Mouse (Mus musculus): ENCODE measurements around the gene Hnrnpul1. TPM values are rescaled to one million over a fixed set of nuclear protein-coding genes. Genes with fewer than 3 reads are reported as not detected.

Hnrnpul1 gene
- polyA plus RNA-seq, 1 experiment from 2014 or later = 52.9 TPM

DNA sequence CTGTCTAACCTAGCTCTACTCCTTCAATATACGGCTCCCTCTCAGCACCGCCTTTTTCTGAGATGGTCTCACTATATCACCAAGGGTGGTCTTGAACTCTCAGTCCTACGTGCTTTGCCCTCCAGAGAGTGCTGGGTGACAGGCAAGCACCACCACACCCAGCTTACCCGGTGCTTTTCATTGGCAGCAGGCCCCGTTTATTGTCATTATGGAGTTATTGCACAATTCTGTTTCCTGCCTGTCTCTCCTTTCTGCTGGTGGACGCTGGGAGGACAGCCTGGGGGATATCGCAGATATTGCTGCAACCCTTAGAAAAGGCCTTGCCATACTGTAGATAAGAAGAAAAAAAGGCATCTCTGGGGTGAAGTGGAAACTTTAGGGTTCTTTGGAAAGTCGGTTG is 36.1 kb upstream of the Hnrnpul1 start:
- WGBS = 81% methylated on average over 8 of the region's 8 CpGs
- Histone ChIP-seq H3K4me3 (ENCODE audit: low read depth, low read length) (no peak overlapping the region), H3K4me2 (ENCODE audit: low read depth, low read length) (no peak overlapping the region), H3K9me3 (ENCODE audit: control insufficient read depth, low read length) (no peaks in the 10 kb centered on the region), H3K36me3 (ENCODE audit: control insufficient read depth, insufficient read depth, low read length) (no peaks in the 10 kb centered on the region), H3K4me1 (ENCODE audit: control insufficient read depth, insufficient read depth, low read length) (0 out of 2 replicates have a peak, but pooled peaks cover 5% of the 10 kb centered on the region), H3K27ac (ENCODE audit: low read depth, low read length) (no peak overlapping the region), H3K27me3 (ENCODE audit: control insufficient read depth, insufficient read depth, low read length) (no peaks in the 10 kb centered on the region), H3K9ac (replicated peaks; ENCODE audit: low read depth, low read length) (no peak overlapping the region)
- no peak for ATAC-seq (ENCODE audit: low read depth)

DNA sequence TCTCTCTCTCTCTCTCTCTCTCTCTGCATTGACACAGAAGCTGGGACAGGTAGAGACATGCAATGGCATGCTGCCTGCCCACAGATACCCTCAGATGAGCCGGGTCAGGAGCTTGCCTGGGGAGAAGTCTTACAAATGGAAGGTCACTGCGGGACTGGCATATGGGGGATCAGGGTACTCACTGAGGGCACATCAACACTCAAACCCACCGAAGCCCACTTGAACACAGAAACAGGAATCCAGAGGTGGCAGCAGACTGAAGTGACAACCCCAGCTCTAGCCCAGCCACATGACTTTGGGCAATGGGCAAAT is 34.5 kb upstream of the Hnrnpul1 start:
- 0 out of 2 replicates have a peak, but pooled peaks cover 5% of the 10 kb centered on the region for H3K4me1 ChIP-seq (ENCODE audit: control insufficient read depth, insufficient read depth, low read length)
- 32% methylated on average over 3 of the region's 3 CpGs for WGBS
- no peak overlapping the region; the same call in 1 of the 2 replicates for H3K9ac ChIP-seq (replicated peaks; ENCODE audit: low read depth, low read length)
- H3K27me3 ChIP-seq (ENCODE audit: control insufficient read depth, insufficient read depth, low read length) = no peaks in the 10 kb centered on the region
- H3K9me3 ChIP-seq (ENCODE audit: control insufficient read depth, low read length) = no peaks in the 10 kb centered on the region
- H3K36me3 ChIP-seq (ENCODE audit: control insufficient read depth, insufficient read depth, low read length) = no peaks in the 10 kb centered on the region
- peak overlapping the region; percentile 58; the same call in 1 of the 2 replicates for H3K4me2 ChIP-seq (ENCODE audit: low read depth, low read length)
- no peak for ATAC-seq (ENCODE audit: low read depth)
- H3K27ac ChIP-seq (ENCODE audit: low read depth, low read length) = no peak overlapping the region
- H3K4me3 ChIP-seq (ENCODE audit: low read depth, low read length) = no peak overlapping the region

DNA sequence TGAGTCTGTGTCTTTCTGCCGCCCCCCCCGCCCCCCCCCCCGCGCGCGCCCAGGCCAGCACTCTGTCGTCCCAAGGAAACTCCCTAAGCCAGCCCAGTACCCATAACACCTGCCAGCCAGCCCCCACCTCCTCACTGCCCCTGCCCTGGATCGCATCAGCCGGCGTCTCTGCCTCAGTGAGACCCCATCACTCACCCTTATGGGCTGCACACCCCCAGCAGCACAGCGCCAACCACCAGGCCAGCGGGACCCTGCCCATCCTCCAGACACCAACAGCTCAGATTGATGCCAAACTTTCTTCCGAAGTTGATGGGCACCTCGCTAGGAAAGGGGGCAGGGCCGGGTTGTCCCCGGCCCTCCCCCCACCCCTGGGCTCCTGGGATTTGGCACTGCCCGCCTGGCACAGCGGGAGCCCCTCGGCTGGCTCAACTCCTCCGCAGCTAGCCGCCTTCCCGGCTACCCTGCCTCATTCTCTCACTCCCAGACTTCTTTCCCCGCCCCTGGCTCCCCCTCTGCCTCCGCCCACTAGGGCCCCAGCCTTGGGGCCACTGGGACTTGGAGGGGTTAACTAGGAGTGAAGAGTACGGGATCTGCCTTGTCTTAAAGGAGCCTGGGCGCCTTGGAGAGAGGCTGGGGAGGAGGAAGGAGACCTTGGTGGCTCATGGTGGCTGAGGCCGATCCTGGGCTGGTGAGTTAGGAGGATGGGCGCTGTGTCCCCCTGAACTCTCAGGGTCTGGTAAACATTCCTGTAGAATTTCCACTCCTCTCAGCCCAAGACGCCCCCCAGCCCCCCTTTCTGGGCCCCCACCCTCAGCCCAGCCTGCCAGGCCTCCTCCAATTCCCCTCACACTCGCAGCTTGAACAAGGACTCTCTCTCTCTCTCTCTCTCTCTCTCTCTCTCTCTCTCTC is 33.9 kb upstream of the Hnrnpul1 start, which contains the start of gene Axl:
Gene Axl, minus strand, starts transcription at position 486 of the 909 bp plus-strand sequence.
- Histone ChIP-seq H3K4me2 (ENCODE audit: low read depth, low read length) (peak within 1 kb of the TSS; percentile 58), H3K27me3 (ENCODE audit: control insufficient read depth, insufficient read depth, low read length) (no peaks in the 10 kb centered on the region), H3K27ac (ENCODE audit: low read depth, low read length) (no peak within 1 kb of the TSS), H3K9me3 (ENCODE audit: control insufficient read depth, low read length) (no peaks in the 10 kb centered on the region), H3K36me3 (ENCODE audit: control insufficient read depth, insufficient read depth, low read length) (no peaks in the 10 kb centered on the region), H3K4me3 (ENCODE audit: low read depth, low read length) (peak within 1 kb of the TSS; percentile 31), H3K4me1 (ENCODE audit: control insufficient read depth, insufficient read depth, low read length) (0 out of 2 replicates have a peak, but pooled peaks cover 5% of the 10 kb centered on the region), H3K9ac (replicated peaks; ENCODE audit: low read depth, low read length) (peak within 1 kb of the TSS; percentile 41)
- peak; percentile 86 for ATAC-seq (ENCODE audit: low read depth)
- under 1% methylated on average over 21 of the region's 30 CpGs for WGBS

DNA sequence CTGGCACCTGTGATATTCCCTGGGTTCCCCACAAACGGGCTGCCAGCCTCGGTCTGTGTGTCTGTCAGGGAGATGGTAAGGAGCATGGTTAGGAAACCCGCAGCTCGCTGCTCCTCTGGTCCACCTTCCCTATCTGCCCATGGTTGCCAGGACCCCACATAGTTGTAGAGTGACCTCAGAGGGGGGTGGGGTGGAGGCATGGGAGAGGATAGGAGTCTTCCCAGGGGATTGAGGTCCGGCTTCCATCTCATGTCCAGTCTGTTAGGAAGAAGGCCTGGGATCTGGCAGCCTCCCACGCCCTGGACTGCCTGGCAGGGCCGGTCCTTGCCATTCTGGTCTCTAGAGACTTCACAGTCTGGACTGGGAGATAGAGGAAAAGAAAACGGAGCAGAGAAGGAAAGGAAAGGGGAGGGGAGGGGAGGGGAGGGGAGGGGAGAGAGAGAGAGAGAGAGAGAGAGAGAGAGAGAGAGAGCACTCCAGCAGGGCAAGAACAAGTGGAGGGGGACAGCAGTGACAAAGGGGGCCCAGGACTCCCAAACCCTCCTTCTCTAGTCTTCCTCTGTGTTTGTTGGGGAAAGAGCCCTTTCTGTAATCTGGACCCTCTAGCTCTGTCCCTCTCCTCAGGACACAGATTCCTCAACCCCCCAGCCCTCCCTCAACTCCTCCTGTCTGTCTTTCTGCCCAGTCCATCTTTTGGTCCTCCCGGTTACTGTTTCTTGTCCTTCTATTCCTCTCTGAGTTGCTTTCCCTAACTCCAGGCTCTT is 33.1 kb upstream of the Hnrnpul1 start:
- ATAC-seq (ENCODE audit: low read depth) = no peak
- peak overlapping the region; percentile 31 for H3K4me3 ChIP-seq (ENCODE audit: low read depth, low read length)
- WGBS = 31% methylated on average over 8 of the region's 9 CpGs
- H3K27ac ChIP-seq (ENCODE audit: low read depth, low read length) = no peak overlapping the region
- H3K9me3 ChIP-seq (ENCODE audit: control insufficient read depth, low read length) = no peaks in the 10 kb centered on the region
- 0 out of 2 replicates have a peak, but pooled peaks cover 5% of the 10 kb centered on the region for H3K4me1 ChIP-seq (ENCODE audit: control insufficient read depth, insufficient read depth, low read length)
- H3K4me2 ChIP-seq (ENCODE audit: low read depth, low read length) = peak overlapping the region; percentile 58
- H3K27me3 ChIP-seq (ENCODE audit: control insufficient read depth, insufficient read depth, low read length) = no peaks in the 10 kb centered on the region
- H3K36me3 ChIP-seq (ENCODE audit: control insufficient read depth, insufficient read depth, low read length) = no peaks in the 10 kb centered on the region
- peak overlapping the region; percentile 41 for H3K9ac ChIP-seq (replicated peaks; ENCODE audit: low read depth, low read length)

DNA sequence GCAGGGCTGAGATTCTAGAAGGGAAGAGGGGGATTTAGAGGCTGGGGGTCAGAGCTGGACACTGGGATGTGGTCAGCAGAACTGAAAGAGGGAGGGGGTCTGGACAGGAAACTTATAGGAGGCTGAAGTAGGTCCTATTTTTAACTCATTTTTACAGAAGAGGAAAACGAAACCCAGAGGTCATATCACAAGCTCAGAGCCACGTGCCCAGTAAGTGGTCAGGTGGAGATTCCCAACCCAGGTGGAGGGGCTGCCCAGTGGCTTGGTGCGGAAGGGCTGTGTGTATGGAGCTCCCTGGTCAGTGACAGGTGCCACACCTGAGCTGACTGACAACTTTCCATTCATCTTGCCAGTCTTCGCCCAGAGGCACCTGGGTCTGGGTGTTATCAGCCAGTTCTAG is 32.4 kb upstream of the Hnrnpul1 start:
- H3K4me2 ChIP-seq (ENCODE audit: low read depth, low read length) = peak overlapping the region; percentile 26; the same call in 1 of the 2 replicates
- no peaks in the 10 kb centered on the region for H3K36me3 ChIP-seq (ENCODE audit: control insufficient read depth, insufficient read depth, low read length)
- WGBS = 72% methylated on average over 4 of the region's 4 CpGs
- no peak for ATAC-seq (ENCODE audit: low read depth)
- H3K27ac ChIP-seq (ENCODE audit: low read depth, low read length) = no peak overlapping the region
- H3K9ac ChIP-seq (replicated peaks; ENCODE audit: low read depth, low read length) = no peak overlapping the region
- no peak overlapping the region for H3K4me3 ChIP-seq (ENCODE audit: low read depth, low read length)
- no peaks in the 10 kb centered on the region for H3K27me3 ChIP-seq (ENCODE audit: control insufficient read depth, insufficient read depth, low read length)
- peaks cover 6% of the 10 kb centered on the region; the same call in 1 of the 2 replicates for H3K4me1 ChIP-seq (ENCODE audit: control insufficient read depth, insufficient read depth, low read length)
- no peaks in the 10 kb centered on the region for H3K9me3 ChIP-seq (ENCODE audit: control insufficient read depth, low read length)

DNA sequence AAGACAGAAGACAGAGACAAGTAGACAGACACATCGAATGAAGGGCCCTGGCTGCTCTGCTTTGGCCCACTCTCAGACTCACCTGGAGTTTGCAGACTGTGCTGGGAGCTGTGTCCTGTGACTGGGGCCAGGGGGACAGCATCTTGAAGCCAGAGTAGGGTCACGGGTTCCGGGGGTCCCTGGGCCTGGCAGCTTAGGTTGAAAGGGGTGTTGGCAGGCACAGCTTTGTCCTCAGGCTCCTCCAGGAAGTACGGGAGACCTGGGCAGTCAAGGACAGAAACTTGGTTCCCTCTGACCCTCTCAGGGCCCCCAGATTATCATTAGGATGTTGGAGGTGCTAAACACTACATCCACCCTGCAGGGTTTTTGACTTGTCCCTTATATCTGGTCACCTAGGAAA is 31.2 kb upstream of the Hnrnpul1 start:
- no peak overlapping the region for H3K27ac ChIP-seq (ENCODE audit: low read depth, low read length)
- no peak overlapping the region for H3K9ac ChIP-seq (replicated peaks; ENCODE audit: low read depth, low read length)
- H3K4me3 ChIP-seq (ENCODE audit: low read depth, low read length) = no peak overlapping the region
- no peak overlapping the region for H3K4me2 ChIP-seq (ENCODE audit: low read depth, low read length)
- H3K4me1 ChIP-seq (ENCODE audit: control insufficient read depth, insufficient read depth, low read length) = peaks cover 11% of the 10 kb centered on the region; the same call in 1 of the 2 replicates
- H3K9me3 ChIP-seq (ENCODE audit: control insufficient read depth, low read length) = no peaks in the 10 kb centered on the region
- no peaks in the 10 kb centered on the region for H3K27me3 ChIP-seq (ENCODE audit: control insufficient read depth, insufficient read depth, low read length)
- H3K36me3 ChIP-seq (ENCODE audit: control insufficient read depth, insufficient read depth, low read length) = no peaks in the 10 kb centered on the region
- no peak for ATAC-seq (ENCODE audit: low read depth)
- WGBS = 77% methylated on average over 4 of the region's 4 CpGs

DNA sequence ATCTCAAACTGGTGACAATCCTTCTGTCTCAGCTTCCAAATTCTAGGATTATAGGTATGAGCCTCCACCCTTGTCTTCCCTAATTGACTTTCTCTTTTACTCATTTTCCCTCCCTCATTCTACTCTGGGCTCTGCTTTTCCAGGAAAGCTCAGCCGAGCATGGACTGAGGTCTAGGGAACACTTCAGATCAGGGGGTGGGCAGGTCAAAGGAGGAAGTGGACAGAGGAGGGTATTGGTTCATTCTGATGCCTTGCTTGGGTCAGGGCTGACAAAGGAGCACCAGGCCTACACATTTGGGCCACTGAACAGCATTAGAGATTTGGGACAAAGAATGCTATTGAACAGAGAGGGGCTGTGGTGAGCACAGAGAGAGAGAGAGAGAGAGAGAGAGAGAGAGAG is 30.3 kb upstream of the Hnrnpul1 start:
- Histone ChIP-seq H3K9me3 (ENCODE audit: control insufficient read depth, low read length) (no peaks in the 10 kb centered on the region), H3K4me2 (ENCODE audit: low read depth, low read length) (no peak overlapping the region), H3K4me1 (ENCODE audit: control insufficient read depth, insufficient read depth, low read length) (peaks cover 11% of the 10 kb centered on the region; the same call in 1 of the 2 replicates), H3K9ac (replicated peaks; ENCODE audit: low read depth, low read length) (no peak overlapping the region), H3K27ac (ENCODE audit: low read depth, low read length) (no peak overlapping the region), H3K36me3 (ENCODE audit: control insufficient read depth, insufficient read depth, low read length) (no peaks in the 10 kb centered on the region), H3K4me3 (ENCODE audit: low read depth, low read length) (no peak overlapping the region), H3K27me3 (ENCODE audit: control insufficient read depth, insufficient read depth, low read length) (no peaks in the 10 kb centered on the region)
- WGBS = 54% methylated on average over 1 of the region's 1 CpGs
- no peak for ATAC-seq (ENCODE audit: low read depth)

DNA sequence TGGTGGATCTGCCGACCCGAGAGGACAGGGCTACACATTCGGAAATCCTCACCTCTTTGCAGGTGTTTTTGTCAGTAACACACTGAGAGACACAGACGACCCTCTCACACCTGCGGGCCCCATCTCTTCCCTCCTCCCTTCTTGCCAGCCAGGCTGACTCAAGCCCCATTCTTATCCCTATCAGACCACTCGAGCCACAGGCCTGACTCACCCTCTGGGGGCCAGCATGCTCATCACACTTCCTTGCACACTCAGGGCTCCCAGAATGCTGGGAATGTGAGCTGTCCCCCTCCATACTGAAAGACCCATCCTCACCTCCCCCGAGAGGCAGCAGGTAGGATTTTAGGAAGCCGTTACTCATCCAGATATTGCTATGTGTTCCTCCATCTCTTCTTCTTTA is 29.2 kb upstream of the Hnrnpul1 start:
- no peak for ATAC-seq (ENCODE audit: low read depth)
- H3K9me3 ChIP-seq (ENCODE audit: control insufficient read depth, low read length) = no peaks in the 10 kb centered on the region
- no peak overlapping the region for H3K4me2 ChIP-seq (ENCODE audit: low read depth, low read length)
- no peak overlapping the region for H3K9ac ChIP-seq (replicated peaks; ENCODE audit: low read depth, low read length)
- H3K4me3 ChIP-seq (ENCODE audit: low read depth, low read length) = no peak overlapping the region
- 72% methylated on average over 8 of the region's 8 CpGs for WGBS
- no peak overlapping the region for H3K27ac ChIP-seq (ENCODE audit: low read depth, low read length)
- no peaks in the 10 kb centered on the region for H3K36me3 ChIP-seq (ENCODE audit: control insufficient read depth, insufficient read depth, low read length)
- H3K27me3 ChIP-seq (ENCODE audit: control insufficient read depth, insufficient read depth, low read length) = no peaks in the 10 kb centered on the region
- peaks cover 11% of the 10 kb centered on the region; the same call in 1 of the 2 replicates for H3K4me1 ChIP-seq (ENCODE audit: control insufficient read depth, insufficient read depth, low read length)

DNA sequence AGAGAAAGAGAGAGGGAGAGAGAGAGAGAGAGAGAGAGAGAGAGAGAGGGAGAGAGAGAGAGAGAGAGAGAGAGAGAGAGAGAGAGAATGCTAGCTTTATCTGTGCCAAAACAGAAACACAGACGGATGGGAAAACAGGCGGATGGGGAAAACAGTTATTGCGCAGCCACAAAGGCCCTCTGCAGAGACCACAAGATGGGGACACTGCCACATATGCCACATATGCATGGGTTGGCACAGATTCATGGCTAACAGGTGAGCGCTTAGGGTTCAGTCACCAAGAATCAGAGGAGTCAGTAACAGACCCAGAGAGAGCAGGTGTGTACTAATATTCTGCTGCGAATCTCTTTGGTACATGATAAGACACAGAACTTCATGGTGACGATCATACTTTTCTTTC is 28.2 kb upstream of the Hnrnpul1 start:
- WGBS = 77% methylated on average over 6 of the region's 6 CpGs
- no peak for ATAC-seq (ENCODE audit: low read depth)

More for the DNA sequence above, 28.2 kb upstream of the Hnrnpul1 start:
- Histone ChIP-seq H3K9ac (replicated peaks; ENCODE audit: low read depth, low read length) (no peak overlapping the region), H3K4me1 (ENCODE audit: control insufficient read depth, insufficient read depth, low read length) (peaks cover 6% of the 10 kb centered on the region; the same call in 1 of the 2 replicates), H3K27ac (ENCODE audit: low read depth, low read length) (no peak overlapping the region), H3K27me3 (ENCODE audit: control insufficient read depth, insufficient read depth, low read length) (no peaks in the 10 kb centered on the region), H3K36me3 (ENCODE audit: control insufficient read depth, insufficient read depth, low read length) (no peaks in the 10 kb centered on the region), H3K9me3 (ENCODE audit: control insufficient read depth, low read length) (no peaks in the 10 kb centered on the region), H3K4me3 (ENCODE audit: low read depth, low read length) (no peak overlapping the region), H3K4me2 (ENCODE audit: low read depth, low read length) (no peak overlapping the region)
